Mouse (Mus musculus) E14TG2a.4 (cell line): ENCODE data around the gene Gpr27.

Experiments used
- CTCF ChIP-seq: conservative IDR thresholded peaks from 2 replicates; pipeline ENCODE4 v1.5.1; 2014; ENCODE audit warnings: low read length
- NANOG ChIP-seq: IDR thresholded peaks from 2 replicates; pipeline ENCODE4 v1.6.1; 2014; ENCODE audit warnings: borderline replicate concordance, low read length, mixed read lengths

DNA sequence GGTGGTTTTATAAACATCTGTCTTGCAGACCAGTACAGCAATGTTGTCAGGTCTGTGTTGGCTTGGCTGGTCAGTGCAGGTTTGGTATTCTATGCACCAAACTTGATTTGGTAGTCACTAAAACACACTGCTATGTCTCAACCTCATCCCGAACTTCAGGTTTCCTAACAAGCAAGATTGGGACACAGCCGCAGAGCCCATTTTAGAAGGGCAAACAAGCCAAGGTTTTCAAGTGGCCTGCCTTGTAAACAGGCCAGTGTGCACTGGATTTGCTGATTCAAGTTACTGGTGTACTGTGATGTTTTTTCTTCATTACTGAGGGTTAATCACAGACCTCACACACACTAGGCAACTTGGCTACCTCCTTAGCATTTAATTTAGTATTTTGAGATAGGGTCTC is 36.4 kb upstream of the Gpr27 start:
- no peak for TF ChIP-seq CTCF
- TF ChIP-seq NANOG = no peak
